Mouse (Mus musculus): ENCODE measurements around the gene Gsap.
"Not testable (repeated sequence)": the region's sequence is repeated elsewhere in the genome, so short reads cannot be mapped to it uniquely, and the experiment has no call there.

Gene Gsap

GRCm38 (mm10) chr5:21185764-21186685 is at the start of gene Gsap:
TSS of gene Gsap (plus strand) at chr5:21186255.
- DNase-seq, result peak; percentile 58

DNA sequence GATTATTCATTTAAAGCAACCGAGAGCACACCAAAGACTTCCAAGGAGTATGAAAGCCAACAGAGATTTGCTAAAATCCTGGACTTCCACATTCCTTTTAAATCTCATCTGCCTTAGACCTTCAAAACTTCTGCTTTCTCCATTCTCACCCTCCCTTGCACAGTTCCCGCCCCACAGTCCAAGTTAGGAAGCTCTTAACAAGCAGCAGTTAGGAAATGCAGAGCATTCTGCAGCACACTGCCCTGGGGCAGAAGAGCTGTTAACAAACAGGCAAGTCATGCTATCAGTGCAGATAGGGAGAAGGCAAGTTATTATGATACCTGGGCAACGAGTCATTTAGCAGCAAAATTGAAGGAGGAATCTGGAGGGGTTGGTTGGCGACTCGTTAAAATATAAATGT is 49.5 kb upstream of the Gsap start:
- no peak for DNase-seq

DNA sequence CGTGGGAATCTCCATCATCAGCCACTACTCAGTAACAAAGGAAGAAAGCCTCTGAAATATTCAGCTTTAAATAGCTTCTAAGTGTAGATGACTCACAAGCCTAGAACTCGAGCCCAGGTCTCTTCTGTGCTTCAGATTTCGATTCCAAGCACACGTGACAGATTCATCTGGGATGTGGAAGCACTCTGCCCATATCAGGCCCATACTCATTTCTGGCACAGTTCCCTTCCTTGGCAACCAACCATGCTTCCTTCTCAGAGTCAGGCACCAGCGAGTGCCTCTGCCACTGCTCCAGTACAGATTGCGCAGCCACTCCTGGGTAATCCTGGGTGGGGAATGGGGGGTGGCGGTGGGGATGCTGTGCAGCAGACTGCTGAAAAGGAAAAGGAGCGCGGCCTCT is 46.5 kb upstream of the Gsap start:
- peak; percentile 62 for DNase-seq

DNA sequence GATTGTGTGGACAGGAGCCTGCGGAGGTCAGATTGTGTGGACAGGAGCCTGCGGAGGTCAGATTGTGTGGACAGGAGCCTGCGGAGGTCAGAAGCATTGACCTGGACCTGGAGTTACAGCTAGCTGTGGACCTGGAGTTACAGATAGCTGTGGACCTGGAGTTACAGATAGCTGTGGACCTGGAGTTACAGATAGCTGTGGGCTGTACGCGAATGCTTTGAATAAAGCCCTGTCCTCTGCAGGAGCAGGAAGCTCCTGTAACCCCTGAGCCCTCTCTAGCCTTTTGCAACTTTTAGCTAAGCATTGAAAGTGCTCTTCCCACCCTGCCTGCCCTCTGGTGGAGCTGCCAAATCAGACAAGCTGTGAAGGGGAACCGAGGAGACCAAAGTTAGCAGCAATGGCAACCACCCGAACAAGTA is 44.9 kb upstream of the Gsap start:
- peak; percentile 16 for DNase-seq

DNA sequence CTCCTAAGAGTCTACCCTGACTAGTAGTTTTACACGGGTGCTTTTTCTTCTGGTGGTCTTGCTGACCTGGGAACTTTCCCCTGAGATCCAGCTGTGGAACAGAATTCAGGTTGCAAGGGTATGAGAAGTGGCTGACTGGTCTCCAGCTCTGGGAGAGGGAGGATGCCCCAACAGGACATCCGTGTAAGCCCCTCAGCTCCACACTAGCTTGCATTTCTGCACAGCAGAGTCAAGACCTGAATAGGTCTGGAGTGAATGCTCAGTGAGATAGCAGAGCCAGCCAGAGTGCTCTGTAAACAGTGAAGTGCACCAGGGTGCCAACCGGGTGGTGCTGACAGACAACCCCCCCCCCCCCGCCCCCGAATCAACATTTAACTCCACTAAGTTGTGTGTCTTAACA is 44.4 kb upstream of the Gsap start:
- DNase-seq, result no peak

GRCm38 (mm10) chr5:21143032-21143431 is 43.0 kb upstream of the Gsap start:
- DNase-seq, result no peak

GRCm38 (mm10) chr5:21144506-21145169 is 41.4 kb upstream of the Gsap start:
- DNase-seq, result no peak

DNA sequence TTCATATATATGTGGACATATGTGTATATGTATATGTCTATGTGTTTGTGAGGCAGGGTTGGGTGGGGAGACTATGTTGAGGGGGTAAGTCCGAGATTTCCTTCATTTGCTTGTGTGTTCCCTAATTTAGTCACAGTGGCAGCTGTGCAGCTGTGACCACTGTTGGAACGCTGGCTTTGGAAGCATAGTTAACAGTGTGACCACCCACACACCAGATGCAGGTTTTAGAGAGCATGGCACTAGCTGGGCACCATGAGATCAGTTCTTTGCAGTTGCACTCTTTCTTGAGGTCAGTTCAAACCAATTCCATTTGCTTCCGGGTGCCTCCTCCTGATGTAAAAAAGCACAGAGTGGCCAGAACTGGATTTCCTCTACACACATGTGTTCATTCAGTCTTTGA is 37.7 kb upstream of the Gsap start:
- DNase-seq, result no peak

DNA sequence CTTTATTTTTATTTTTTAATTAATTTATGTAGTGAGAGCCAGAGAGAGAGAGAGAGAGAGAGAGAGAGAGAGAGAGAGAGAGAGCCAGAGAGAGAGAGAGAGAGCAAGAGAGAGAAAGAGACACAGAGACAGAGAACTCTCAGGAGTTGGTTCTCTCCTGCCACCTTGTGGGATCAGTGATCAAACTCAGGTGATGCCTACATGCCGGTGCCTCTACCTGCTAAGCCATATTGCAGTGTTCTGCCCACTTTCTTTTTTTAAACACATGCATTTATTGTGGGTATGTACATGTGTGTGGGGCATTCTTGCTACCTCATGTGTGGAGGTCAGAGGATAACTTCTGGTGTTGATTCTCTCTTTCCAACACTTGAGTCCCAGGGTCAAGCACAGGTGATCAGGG is 32.4 kb upstream of the Gsap start:
- no peak for DNase-seq

DNA sequence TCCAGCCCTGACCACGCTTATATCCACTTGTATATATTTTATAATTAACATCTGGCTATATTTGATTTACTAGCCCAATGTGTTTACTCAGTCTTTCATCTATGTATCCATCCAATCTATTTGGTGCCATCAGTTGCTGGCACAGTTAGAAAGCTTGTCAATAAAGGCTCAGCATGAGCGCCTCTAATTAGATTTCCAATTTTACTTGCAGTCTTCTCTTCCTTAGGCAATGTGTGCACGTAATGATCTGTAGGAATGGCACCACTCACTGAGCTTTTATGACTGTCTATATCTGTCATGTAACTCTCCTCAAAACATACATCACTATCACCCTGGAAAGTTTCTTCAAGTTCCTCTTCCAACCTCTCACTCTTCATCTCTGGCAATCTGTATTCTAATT is 29.3 kb upstream of the Gsap start:
- DNase-seq, result no peak

DNA sequence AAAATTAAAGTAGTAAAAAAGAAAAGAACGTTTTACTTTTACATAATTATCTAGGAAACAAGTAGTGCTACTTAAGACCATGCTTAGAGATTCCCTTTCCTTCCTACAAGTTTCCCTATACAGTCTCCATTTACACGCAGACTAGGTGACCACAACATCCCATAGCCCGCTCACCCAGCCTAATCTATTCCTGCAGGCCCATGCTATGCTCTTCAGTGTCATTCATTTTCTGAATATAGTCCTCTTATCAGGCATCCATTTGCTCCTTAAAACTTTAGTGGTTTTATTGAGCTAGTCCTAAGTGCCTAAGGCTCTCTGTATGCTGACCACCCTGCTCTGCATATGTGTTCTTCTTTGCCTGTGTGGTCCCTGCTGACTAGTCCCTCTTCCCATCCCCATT is 26.5 kb upstream of the Gsap start:
- DNase-seq, result no peak

GRCm38 (mm10) chr5:21160781-21161180 is 25.3 kb upstream of the Gsap start:
- no peak for DNase-seq

DNA sequence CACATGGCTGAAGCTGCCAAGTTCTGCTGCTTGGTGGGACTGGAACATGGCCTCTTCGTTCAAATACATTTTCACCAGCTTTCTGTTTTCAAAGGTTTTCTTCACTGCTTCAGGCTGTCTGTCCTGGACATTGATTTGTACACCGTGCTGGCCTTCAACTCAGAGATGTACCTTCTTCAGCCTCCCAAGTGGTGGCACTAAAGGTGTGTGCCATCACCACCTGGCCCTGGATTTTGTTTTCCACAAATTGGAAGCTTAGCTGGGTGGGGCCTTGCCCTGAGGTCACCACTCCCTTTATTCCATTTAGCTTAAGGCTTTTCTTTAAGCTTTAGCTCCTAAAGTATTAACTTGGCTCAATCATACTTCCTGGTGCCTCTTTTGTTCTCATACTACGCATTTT is 22.6 kb upstream of the Gsap start:
- no peak for DNase-seq

DNA sequence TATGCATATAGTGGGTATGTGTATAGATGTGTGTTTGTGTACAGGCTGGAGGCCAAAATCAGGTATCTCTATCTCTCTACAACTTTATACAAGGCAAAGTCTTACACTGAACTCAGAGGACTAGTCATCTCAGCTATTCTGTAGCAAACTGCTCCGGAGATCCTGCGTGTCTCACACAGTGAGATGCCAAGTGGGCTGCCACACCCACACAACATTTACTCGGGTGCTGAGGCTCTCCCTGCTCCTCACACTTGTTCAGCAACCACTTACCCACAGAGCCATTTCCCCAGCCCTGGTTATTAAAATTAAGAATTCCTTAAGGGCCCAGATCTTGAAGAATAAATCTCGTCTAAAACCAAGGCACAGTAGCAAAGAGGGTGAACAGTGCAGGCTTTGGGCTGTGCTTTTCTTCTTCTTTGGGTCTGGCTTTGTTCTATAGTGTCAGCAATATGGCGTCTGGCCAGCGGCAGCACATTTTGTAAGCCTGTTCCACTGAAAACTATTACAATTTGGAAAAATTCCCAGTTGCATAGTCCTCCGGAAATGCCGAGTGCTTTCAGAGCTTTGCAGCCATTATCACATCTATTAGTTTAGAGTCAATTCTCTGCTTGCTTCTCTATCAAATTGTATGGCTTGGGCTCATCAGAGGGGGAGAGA is 17.2 kb upstream of the Gsap start:
- peak; percentile 70 for DNase-seq

- DNase-seq, result no peak
Measured at GRCm38 (mm10) chr5:21169346-21169745, 16.7 kb upstream of the Gsap start.

- DNase-seq, result no peak
Measured at GRCm38 (mm10) chr5:21169877-21170276, 16.2 kb upstream of the Gsap start.

- DNase-seq, result no peak
Measured at GRCm38 (mm10) chr5:21170440-21170839, 15.6 kb upstream of the Gsap start.

- DNase-seq, result no peak
Measured at GRCm38 (mm10) chr5:21170898-21171297, 15.2 kb upstream of the Gsap start.

- DNase-seq, result no peak
Measured at GRCm38 (mm10) chr5:21171336-21171735, 14.7 kb upstream of the Gsap start.

DNA sequence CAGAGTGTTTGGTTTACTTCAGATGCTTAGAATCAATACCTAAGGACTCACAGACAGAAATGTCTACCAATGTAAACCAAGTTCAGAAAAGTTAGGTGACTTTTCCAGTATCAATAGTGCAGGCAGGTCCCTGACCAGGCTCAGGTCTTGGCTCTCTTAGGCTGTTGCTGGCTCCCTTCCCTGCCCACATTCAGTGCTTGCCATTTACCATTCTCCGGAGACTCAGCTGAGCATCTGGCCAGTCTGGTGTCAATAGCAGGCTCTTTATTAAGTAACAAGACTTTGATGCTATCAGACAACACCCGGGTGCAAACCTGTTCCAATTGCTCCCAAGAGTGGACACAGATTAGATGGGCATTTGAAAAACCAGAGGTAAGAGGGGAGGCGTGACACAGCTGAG is 13.7 kb upstream of the Gsap start:
- DNase-seq, result no peak

GRCm38 (mm10) chr5:21175132-21176112 is 10.6 kb upstream of the Gsap start:
- no peak for DNase-seq

DNA sequence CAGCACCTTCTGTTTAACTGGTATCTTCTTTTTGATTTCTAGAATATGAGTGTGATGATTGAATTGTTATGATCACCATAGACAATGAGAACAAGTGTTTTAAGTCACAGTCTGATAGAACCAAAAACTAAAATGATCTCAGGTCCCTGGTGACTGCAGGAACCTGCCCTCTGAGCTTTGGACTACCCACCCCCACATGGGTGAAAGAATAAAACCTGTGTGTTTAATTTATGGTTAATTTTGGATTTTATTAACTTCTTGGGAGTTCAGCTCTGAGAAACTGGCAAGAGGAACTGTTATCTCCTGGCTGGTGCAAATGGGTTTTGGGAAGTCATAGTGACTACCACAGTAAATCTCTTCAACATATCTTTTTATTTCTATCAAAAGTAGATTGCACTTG is 6.6 kb upstream of the Gsap start:
- DNase-seq, result no peak

DNA sequence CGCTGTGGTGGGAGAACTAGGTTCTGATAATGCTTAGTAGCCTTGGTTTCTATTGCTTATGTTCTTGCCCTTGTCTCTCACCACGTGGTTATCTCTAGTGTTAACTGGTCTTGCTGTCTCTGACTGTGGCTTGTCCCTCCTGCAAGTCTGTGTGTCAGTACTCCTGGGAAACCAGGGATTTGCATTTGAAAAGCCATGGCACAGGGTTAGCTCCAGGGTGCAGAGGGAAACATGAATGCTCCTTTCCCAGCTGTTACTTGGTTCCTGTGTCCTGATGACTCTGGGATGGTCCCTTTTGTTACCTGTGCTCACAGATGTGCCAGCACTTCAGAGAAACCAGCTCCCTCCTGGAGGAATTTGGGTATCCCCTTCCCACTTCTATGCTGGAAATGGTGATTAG is 3.0 kb upstream of the Gsap start:
- DNase-seq, result not testable (repeated sequence)
